Mouse (Mus musculus): Measurements from ENCODE around the gene Gcnt2. TPM values are rescaled to one million over a fixed set of nuclear protein-coding genes. Genes with fewer than 3 reads are reported as not detected.
"Not testable (repeated sequence)": the region's sequence is repeated elsewhere in the genome, so short reads cannot be mapped to it uniquely, and the experiment has no call there.

The Gcnt2 gene
- polyA plus RNA-seq, 1 experiment: 9.6 TPM

- no peak overlapping the region for H3K27ac ChIP-seq (ENCODE audit: insufficient read depth, low read length)
- peaks cover 9% of the 10 kb centered on the region for H3K4me1 ChIP-seq (ENCODE audit: control insufficient read depth, insufficient read depth, low read length)
- no peak for TF ChIP-seq POLR2A (IDR thresholded peaks at IDR 0.05; ENCODE audit: extremely low read depth, insufficient read depth, low read length)
- no peak for TF ChIP-seq CTCF (IDR thresholded peaks at IDR 0.05; ENCODE audit: extremely low read depth, insufficient read depth, low read length)
- no peak overlapping the region for H3K4me3 ChIP-seq (ENCODE audit: insufficient read depth, low read length)
Measured at GRCm38 (mm10) chr13:40923756-40924315, 64.3 kb downstream of the Gcnt2 start.

DNA sequence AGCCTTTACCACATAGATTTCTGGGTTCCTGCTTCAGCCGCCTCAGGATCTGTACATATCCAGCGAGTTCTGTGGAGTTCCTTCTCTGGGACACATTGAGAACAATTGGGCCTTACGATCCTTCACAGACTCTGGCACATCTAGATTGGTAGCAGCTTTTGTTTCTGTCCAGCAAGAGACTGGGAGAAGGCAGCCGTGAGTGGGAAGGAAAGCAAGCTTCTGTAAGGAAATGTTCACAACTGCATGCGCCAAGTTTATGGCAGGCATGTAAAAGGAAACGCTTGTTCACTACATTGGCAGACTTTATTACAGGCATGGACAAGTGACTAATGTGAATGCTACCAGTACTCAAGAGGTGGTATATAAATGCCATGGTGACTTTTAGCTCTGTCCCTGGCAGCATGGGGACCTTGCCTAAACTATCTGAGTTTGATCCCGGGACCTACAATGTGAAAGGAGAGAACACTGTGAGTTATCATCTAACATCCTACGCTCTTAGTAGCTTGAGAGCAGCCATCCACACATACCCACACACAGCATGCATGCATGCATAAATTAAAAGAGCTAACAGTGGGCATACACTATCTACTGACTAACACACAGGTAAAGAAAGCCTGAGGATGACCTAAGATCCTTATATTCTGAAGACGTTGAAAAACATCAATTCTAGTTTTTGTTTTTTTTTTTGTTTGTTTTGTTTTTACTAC is 68.8 kb downstream of the Gcnt2 start:
- Histone ChIP-seq H3K4me1 (ENCODE audit: control insufficient read depth, insufficient read depth, low read length) (peaks cover 5% of the 10 kb centered on the region; the same call in 1 of the 2 replicates), H3K4me3 (ENCODE audit: insufficient read depth, low read length) (no peak overlapping the region), H3K27ac (ENCODE audit: insufficient read depth, low read length) (no peak overlapping the region)
- TF ChIP-seq CTCF (IDR thresholded peaks at IDR 0.05; ENCODE audit: extremely low read depth, insufficient read depth, low read length): no peak
- TF ChIP-seq POLR2A (IDR thresholded peaks at IDR 0.05; ENCODE audit: extremely low read depth, insufficient read depth, low read length): no peak

DNA sequence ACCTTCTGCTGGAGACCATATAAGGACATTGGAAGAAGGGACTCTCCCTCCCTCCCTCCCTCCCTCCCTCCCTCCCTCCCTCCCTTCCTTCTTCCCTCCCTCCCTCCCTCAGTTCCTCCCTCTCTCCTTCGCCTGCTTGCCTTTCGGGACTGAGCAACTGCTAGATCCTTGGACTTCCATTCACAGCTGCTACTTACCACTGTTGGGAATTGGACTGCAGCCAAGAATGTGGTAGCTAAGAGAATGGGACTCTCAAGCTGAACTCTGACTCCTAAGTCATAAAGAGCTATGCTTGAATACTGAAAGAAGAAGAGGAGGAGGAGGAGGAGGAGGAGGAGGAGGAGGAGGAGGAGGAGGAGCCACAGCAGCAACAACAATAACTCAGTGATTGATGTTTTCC is 72.3 kb downstream of the Gcnt2 start:
- H3K4me3 ChIP-seq (ENCODE audit: insufficient read depth, low read length); H3K27ac ChIP-seq (ENCODE audit: insufficient read depth, low read length); H3K4me1 ChIP-seq (ENCODE audit: control insufficient read depth, insufficient read depth, low read length): not testable (repeated sequence)

DNA sequence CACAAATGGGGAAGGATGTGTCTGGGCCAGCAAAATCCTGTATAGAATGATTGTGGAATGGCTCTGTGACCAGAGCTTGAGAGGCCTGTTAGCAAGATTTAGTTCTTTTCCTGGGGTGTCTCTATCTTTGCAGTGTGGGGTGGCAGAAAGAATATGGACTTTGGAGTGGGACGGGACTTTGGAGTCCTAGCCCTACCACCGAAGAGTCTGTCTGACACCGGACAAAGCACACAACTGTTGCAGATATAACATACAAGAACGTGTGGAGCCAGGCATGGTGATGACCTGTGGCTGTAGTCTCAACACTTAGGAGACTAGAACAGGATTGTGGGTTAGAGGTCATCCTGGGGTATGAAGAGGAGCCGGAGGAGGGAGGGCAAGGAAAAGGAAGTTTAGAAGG is 73.0 kb downstream of the Gcnt2 start:
- no peak for TF ChIP-seq CTCF (IDR thresholded peaks at IDR 0.05; ENCODE audit: extremely low read depth, insufficient read depth, low read length)
- TF ChIP-seq POLR2A (IDR thresholded peaks at IDR 0.05; ENCODE audit: extremely low read depth, insufficient read depth, low read length): no peak
- H3K4me3 ChIP-seq (ENCODE audit: insufficient read depth, low read length): no peak overlapping the region
- 0 out of 2 replicates have a peak, but pooled peaks cover 1% of the 10 kb centered on the region for H3K4me1 ChIP-seq (ENCODE audit: control insufficient read depth, insufficient read depth, low read length)
- H3K27ac ChIP-seq (ENCODE audit: insufficient read depth, low read length): no peak overlapping the region

DNA sequence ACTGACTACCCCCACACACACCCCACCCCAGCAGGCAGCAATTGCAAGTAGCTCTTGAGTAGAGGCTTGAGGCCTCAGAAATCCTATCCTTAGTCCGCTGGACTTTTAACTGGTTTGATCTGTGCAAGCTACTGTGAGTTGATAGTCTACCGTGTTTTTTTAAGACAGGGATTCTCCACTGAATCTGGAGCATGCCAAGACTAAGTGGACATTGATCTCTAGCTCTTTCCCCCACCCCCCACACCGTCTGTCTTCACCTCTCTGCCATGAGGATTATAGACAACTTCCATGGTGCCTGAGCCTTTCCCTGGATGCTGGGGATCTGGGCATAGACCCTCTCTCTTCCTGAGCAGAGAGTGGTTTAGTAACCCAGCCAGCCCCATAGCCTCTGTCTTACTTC is 74.8 kb downstream of the Gcnt2 start:
- H3K4me1 ChIP-seq (ENCODE audit: control insufficient read depth, insufficient read depth, low read length): peaks cover 5% of the 10 kb centered on the region
- no peak overlapping the region for H3K27ac ChIP-seq (ENCODE audit: insufficient read depth, low read length)
- no peak for TF ChIP-seq CTCF (IDR thresholded peaks at IDR 0.05; ENCODE audit: extremely low read depth, insufficient read depth, low read length)
- no peak overlapping the region for H3K4me3 ChIP-seq (ENCODE audit: insufficient read depth, low read length)

DNA sequence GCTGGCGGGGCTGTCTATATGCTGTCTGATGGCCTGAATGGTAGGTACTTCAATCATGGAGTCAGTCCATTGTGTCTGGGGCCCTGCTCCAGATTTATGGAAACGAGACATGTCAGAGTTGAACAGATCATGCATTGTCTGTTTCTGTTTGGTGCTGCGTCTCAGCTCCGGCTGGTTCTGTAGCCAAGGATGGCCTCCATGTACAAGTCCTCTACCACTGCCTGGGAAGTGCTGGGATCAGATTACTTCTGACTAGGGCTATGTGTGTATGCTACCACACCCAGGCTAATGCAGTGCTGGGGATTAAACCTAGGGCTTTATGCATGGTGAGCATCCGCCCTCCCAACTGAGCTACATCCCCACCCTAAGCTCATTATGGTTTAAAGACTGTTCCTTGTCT is 78.0 kb downstream of the Gcnt2 start:
- Histone ChIP-seq H3K4me1 (ENCODE audit: control insufficient read depth, insufficient read depth, low read length) (peaks cover 6% of the 10 kb centered on the region), H3K27ac (ENCODE audit: insufficient read depth, low read length) (no peak overlapping the region)

DNA sequence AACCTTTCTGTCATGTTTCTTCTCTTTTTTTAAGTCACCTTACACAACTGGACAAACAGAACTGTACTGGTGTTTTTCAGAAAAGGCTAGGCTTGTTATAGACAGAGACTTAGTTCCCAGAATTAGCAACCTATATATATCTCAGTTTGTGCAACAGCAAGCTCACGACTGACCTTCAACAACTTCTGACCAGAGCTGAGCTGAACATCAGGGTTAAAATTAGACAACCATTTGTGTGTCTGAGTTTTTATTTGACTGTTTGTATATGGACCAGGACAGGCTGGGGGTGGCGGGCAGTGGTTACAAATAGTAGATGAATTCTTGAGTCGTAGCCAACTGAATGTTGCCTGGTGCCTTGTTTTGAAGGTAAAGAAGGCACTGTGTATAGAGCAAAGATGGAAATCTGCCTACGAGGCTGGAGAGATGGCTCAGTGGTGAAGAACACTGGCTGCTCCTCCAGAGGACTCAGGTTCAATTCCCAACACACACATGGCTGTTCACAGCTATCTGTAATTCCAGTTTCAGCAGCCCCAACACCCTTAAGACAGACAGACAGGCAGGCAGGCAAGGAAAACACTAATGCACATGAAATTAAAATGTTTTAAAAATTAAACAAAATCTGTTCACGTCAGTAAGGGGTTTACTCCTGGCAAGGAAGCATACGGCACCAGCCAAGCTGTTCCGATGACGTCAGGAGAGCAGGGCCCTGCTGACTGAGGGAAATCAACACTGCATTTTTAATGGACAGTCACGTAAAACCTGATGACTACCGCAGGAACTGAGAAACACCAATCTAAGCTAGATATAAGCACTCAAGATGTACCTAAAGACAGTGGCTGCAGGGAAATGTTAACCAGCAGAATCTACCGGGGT is 79.2 kb downstream of the Gcnt2 start:
- Histone ChIP-seq H3K4me3 (ENCODE audit: insufficient read depth, low read length) (no peak overlapping the region), H3K4me1 (ENCODE audit: control insufficient read depth, insufficient read depth, low read length) (peaks cover 6% of the 10 kb centered on the region), H3K27ac (ENCODE audit: insufficient read depth, low read length) (peak overlapping the region; percentile 49; the same call in 1 of the 2 replicates)
- TF ChIP-seq CTCF (IDR thresholded peaks at IDR 0.05; ENCODE audit: extremely low read depth, insufficient read depth, low read length) (no peak), POLR2A (IDR thresholded peaks at IDR 0.05; ENCODE audit: extremely low read depth, insufficient read depth, low read length) (no peak)

More for the DNA sequence above, 78.0 kb downstream of the Gcnt2 start:
- no peak for TF ChIP-seq POLR2A (IDR thresholded peaks at IDR 0.05; ENCODE audit: extremely low read depth, insufficient read depth, low read length)
- no peak for TF ChIP-seq CTCF (IDR thresholded peaks at IDR 0.05; ENCODE audit: extremely low read depth, insufficient read depth, low read length)
- no peak overlapping the region for H3K4me3 ChIP-seq (ENCODE audit: insufficient read depth, low read length)

- no peak overlapping the region for H3K27ac ChIP-seq (ENCODE audit: insufficient read depth, low read length)
- TF ChIP-seq POLR2A (IDR thresholded peaks at IDR 0.05; ENCODE audit: extremely low read depth, insufficient read depth, low read length): no peak
- no peak for TF ChIP-seq CTCF (IDR thresholded peaks at IDR 0.05; ENCODE audit: extremely low read depth, insufficient read depth, low read length)
- H3K4me3 ChIP-seq (ENCODE audit: insufficient read depth, low read length): no peak overlapping the region
- H3K4me1 ChIP-seq (ENCODE audit: control insufficient read depth, insufficient read depth, low read length): peaks cover 6% of the 10 kb centered on the region
Measured at GRCm38 (mm10) chr13:40943066-40943465, 83.5 kb downstream of the Gcnt2 start.

GRCm38 (mm10) chr13:40943936-40944335 is 84.4 kb downstream of the Gcnt2 start:
- Histone ChIP-seq H3K4me1 (ENCODE audit: control insufficient read depth, insufficient read depth, low read length) (peaks cover 3% of the 10 kb centered on the region), H3K27ac (ENCODE audit: insufficient read depth, low read length) (no peak overlapping the region), H3K4me3 (ENCODE audit: insufficient read depth, low read length) (no peak overlapping the region)
- no peak for TF ChIP-seq CTCF (IDR thresholded peaks at IDR 0.05; ENCODE audit: extremely low read depth, insufficient read depth, low read length)
- no peak for TF ChIP-seq POLR2A (IDR thresholded peaks at IDR 0.05; ENCODE audit: extremely low read depth, insufficient read depth, low read length)

Data from cortical plate, adult 2 months (tissue).